Mouse (Mus musculus) kidney, adult 11 months (tissue): Measurements from ENCODE around the gene Invs.
"Not testable (repeated sequence)": the region's sequence is repeated elsewhere in the genome, so short reads cannot be mapped to it uniquely, and the experiment has no call there.

Experiments used
- DNase-seq: peaks from one replicate; pipeline ENCODE4 v3.0.0; 2022

The Invs gene

GRCm38 (mm10) chr4:48328042-48328441 lies 48.5 kb downstream of the Invs start:
- DNase-seq: no peak

DNA sequence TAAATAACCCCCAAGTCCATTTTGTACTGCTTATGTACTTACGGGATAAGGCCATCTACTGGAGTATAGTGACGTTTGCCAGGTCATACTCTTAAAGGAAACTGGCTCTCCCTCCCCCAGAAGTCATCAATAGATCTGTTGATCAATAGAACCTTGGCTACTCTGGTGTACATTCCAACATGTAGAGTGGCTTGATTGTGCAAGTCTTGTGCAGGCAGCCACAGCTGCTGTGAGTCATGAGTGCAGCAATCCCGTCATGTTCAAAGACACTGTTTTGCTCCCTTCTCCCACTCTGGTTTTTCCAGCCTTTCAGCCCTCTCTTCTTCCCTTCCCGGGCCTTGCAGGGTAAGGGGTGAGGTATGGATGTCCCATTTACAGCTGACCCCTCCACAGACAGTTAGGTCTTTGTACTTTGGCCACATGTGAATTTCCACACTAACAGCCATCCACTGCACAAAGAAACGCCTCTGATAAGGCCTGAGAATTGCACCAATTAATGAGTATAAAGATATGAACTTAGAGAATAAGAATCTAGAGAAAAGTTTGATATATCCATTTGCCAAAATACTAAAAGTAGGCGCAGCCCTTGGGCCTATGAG lies 53.0 kb downstream of the Invs start:
- no peak for DNase-seq

DNA sequence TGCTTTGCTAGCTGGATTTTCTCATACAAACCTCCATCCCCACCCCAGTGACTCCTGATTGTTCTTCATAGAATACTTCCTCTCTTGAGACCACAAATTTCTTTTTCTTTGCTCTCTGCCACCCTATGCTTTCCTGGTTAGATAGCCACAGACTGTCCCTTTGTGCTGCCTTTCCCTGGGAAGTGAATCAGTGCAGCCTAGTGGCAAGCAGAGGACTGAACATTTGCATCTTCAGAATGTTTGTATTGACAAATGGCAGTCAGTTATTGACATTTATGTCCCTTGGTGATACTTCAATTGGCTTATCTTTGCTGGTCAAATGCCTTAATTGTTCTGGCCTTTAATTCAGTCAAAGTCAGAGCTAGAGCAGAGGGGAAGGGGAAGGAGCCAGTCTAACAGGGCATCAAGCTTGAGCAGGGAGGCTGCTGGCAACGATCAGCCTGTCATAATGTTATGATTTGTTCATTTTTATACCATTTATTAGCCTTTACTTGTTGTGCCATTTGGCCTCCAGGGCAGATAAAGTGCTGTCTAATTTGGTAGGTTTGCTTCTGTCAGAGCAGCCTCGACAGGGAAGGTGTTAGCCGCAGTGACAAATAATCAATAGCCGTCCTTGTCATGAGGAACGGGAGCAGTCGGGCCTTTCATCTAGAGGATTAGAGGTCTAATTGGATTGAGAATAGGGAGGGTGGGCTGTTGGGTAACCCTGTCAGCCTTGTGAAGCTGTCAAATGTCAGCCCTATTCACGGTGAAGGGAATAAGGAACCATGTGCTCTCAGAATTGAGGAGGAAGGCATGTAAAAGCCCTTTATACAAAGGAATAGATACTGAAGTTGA lies 55.6 kb downstream of the Invs start:
- DNase-seq: no peak

DNA sequence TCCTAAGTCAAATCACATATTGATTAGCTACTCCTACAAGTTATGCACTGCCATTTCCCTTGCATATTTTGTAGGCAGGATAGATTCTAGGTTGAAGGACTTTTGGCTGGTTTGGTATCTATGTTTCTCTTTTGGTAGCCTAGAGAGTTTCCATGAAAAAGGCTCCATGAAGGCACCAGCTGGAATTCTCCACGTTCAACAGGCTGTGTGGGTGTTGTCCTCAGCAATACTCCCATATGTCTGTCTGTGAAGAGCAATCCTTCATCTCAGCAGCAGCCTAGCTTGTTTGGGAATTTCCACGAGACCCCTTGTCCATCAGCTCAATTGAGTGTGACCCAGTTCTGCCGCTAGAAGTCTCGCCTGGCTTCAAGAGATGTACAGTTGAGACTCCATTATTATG lies 63.1 kb downstream of the Invs start:
- no peak for DNase-seq

- DNase-seq: no peak
These were observed 82.8 kb downstream of the Invs start for GRCm38 (mm10) chr4:48362367-48362766.

DNA sequence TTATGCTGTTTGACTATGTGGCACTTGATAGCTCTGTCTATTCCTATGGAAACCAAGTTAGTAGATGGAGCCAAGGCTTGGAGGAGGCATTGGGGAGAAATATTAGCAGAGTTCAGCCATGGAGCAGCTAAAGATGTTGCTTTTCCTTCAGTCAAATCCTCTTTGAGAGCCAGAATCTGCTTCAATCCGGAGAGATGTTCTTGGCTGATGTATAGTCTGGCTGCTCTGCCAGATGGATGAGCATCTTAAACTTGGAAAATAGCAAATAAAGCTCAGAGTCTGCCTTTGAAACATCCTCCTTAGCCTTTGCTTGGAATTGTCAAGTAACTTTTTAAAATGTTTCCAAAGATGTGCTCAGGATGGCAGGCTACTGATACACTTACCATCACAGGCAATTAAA lies 91.5 kb downstream of the Invs start:
- no peak for DNase-seq

- peak; percentile 25 for DNase-seq
These were observed 101.4 kb downstream of the Invs start for GRCm38 (mm10) chr4:48380940-48381339.

GRCm38 (mm10) chr4:48382506-48382905 lies 102.9 kb downstream of the Invs start:
- DNase-seq: no peak

DNA sequence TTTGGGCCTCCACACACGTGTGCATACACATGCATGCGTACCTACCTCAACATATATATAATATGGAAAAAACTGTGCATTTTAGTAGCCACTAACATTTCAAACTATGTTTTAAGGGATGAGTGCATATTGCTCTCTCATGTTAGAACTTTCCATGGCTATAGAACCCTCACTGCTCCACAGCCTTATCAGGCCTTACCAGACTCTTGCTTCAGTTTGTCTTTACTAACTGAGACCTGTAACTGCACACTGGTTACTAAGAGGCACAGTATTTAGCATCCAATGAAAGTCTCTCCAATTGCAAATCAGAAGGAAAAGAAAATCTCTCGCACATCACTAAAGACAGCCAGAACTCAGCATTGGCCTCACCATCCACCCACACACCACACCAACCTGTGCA lies 117.4 kb downstream of the Invs start:
- no peak for DNase-seq

- DNase-seq: no peak
These were observed 123.6 kb downstream of the Invs start for GRCm38 (mm10) chr4:48403066-48403640.

- not testable (repeated sequence) for DNase-seq
These were observed 126.3 kb downstream of the Invs start for GRCm38 (mm10) chr4:48405724-48406491.

- DNase-seq: no peak
These were observed 127.9 kb downstream of the Invs start for GRCm38 (mm10) chr4:48407350-48408039.

- no peak for DNase-seq
These were observed 133.9 kb downstream of the Invs start for GRCm38 (mm10) chr4:48413473-48413872.

- DNase-seq: no peak
These were observed 136.3 kb downstream of the Invs start for GRCm38 (mm10) chr4:48415838-48416335.

GRCm38 (mm10) chr4:48418831-48419468 lies 139.4 kb downstream of the Invs start:
- no peak for DNase-seq

GRCm38 (mm10) chr4:48422633-48423032 lies 143.1 kb downstream of the Invs start:
- no peak for DNase-seq

GRCm38 (mm10) chr4:48423738-48424137 lies 144.2 kb downstream of the Invs start:
- no peak for DNase-seq

DNA sequence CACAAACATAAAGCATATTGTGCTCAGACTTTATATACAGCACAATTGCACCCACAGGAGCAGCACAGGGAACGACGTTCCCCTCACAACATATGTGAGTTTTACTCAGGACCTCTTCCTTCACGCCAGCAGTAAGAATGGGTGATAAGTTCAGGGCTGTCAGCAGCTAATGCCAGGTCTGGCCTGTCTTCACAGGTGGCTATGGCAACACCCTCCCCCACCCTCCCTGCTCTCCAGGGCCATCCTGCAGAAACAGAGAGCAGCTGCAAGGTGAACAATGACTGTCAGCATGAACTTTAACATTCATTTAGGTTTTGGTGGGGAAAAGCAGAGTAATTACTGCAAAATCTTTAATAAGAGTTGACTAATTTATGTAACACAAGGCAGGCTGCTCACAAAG lies 147.9 kb downstream of the Invs start:
- no peak for DNase-seq

GRCm38 (mm10) chr4:48428054-48428453 lies 148.5 kb downstream of the Invs start:
- DNase-seq: no peak

GRCm38 (mm10) chr4:48454106-48454773 lies 174.7 kb downstream of the Invs start:
- no peak for DNase-seq

- no peak for DNase-seq
These were observed 178.9 kb downstream of the Invs start for GRCm38 (mm10) chr4:48458436-48458835.
